In the genomic region with DNA sequence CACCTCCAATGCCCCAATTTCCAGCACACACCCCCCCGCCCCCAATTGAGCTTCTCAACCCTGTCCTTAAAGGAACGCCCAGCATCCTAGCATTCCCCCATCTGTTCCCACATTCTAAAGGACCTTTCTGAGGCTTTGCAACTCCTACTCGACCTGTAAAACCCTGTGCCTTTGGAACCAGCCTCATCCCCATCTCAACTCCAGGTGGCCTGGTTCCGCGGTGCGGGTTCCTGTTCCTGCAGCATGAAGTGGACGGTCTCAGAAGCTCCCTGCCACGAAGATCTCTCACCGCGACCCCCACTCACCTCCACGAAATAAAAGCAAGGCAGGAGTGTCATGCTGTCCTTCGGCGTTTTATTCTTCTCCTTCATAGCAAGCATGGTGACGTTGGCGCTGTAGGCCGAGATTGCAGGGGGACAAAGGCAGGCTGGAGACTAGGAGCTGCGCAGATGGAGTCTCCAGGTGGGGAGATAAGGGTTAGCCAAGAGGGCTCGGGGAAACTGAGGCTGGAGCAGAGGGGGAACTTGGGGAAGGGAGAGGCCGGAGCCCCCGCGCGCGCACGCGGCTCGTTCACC, we compare ENCODE assay signal across 8 mouse cellular contexts. TPM values are rescaled to one million over a fixed set of nuclear protein-coding genes. Genes with fewer than 3 reads are reported as not detected.
DNase-seq lines count a peak whose midpoint lies in the region; ATAC-seq and TF ChIP-seq lines count a peak whose summit lies in the region.

No protein-coding gene starts in this region.

- H3K36me3 ChIP-seq in heart, adult 2 months (ENCODE audit: control insufficient read depth, insufficient read depth, low read length) = no peaks in the 10 kb centered on the region
- H3K36me3 ChIP-seq in CH12.LX (replicated peaks in 1 of 2; ENCODE audit: control insufficient read depth in 1 of 2, insufficient read depth in 1 of 2, low read length in 1 of 2) = peaks cover 0 to 4% of the 10 kb centered on the region in 2 experiments
- peaks cover 40% of the 10 kb centered on the region for H3K36me3 ChIP-seq in forebrain, embryonic 10.5 days (replicated peaks)
- H3K36me3 ChIP-seq in liver, embryonic 11.5 days (ENCODE audit: control insufficient read depth, insufficient read depth, low read length) = no peaks in the 10 kb centered on the region

- ATAC-seq in liver, embryonic 11.5 days (replicated peaks; ENCODE audit: low FRiP score) = peak; percentile 10; the same call in 1 of the 2 replicates

- peaks cover 7% of the 10 kb centered on the region for H3K4me1 ChIP-seq in heart, adult 2 months (ENCODE audit: control insufficient read depth, insufficient read depth, low read length)
- peaks cover 10 to 23% of the 10 kb centered on the region in 2 experiments for H3K4me1 ChIP-seq in CH12.LX (ENCODE audit: control insufficient read depth in 1 of 2, insufficient read depth in 2 of 2)
- peaks cover 47% of the 10 kb centered on the region for H3K4me1 ChIP-seq in forebrain, embryonic 10.5 days
- H3K4me1 ChIP-seq in liver, embryonic 11.5 days (replicated peaks; ENCODE audit: control insufficient read depth, insufficient read depth, low read length) = peaks cover 16% of the 10 kb centered on the region

- peak overlapping the region; percentile 69; the same call in 1 of the 2 replicates for H3K9ac ChIP-seq in heart, adult 2 months (ENCODE audit: low read depth, low read length)
- no peak overlapping the region for H3K9ac ChIP-seq in CH12.LX (ENCODE audit: insufficient read depth, low read depth)
- H3K9ac ChIP-seq in liver, embryonic 11.5 days (ENCODE audit: low read depth, low read length) = peak overlapping the region; percentile 58

- H3K9me3 ChIP-seq in CH12.LX (replicated peaks; ENCODE audit: low read length) = no peaks in the 10 kb centered on the region
- H3K9me3 ChIP-seq in forebrain, embryonic 10.5 days = no peaks in the 10 kb centered on the region
- no peaks in the 10 kb centered on the region for H3K9me3 ChIP-seq in liver, embryonic 11.5 days (ENCODE audit: control insufficient read depth, low read length)

- H3K4me2 ChIP-seq in CH12.LX (ENCODE audit: insufficient read depth, low read depth, poor library complexity, severe bottlenecking) = peak overlapping the region; percentile 59
- peak overlapping the region; percentile 75 for H3K4me2 ChIP-seq in liver, embryonic 11.5 days

- WGBS in heart, adult 2 months = 5% methylated on average over 26 of the region's 26 CpGs
- 3% methylated on average over 26 of the region's 26 CpGs for WGBS in forebrain, embryonic 10.5 days
- WGBS in liver, embryonic 11.5 days = 4% methylated on average over 22 of the region's 26 CpGs

- no peak for DNase-seq in heart, adult 2 months
- no peak for DNase-seq in heart, postnatal 25 days (ENCODE audit: low spot score)
- no peak for DNase-seq in CH12.LX (ENCODE audit: extremely low read depth)
- no peak for DNase-seq in forebrain, embryonic 10.5 days (ENCODE audit: extremely low spot score, low spot score)
- DNase-seq in liver, embryonic 11.5 days (ENCODE audit: low spot score) = peak; percentile 34
- DNase-seq in ovary, postnatal 10 days (ENCODE audit: low spot score) = no peak
- DNase-seq in adrenal gland, postnatal 4 days (ENCODE audit: low spot score in 2 of 2) = no peak
- no peak for DNase-seq in layer of hippocampus, postnatal 10 days (ENCODE audit: low spot score in 2 of 2)

- no peak for TF ChIP-seq EP300 in heart, adult 2 months (IDR thresholded peaks at IDR 0.05; ENCODE audit: insufficient read depth, low read depth, low read length)
- no peak for TF ChIP-seq EP300 in CH12.LX (IDR thresholded peaks at IDR 0.05; ENCODE audit: low read length)

- peaks cover 4% of the 10 kb centered on the region; the same call in 1 of the 2 replicates for H3K27me3 ChIP-seq in heart, adult 2 months (ENCODE audit: control insufficient read depth, insufficient read depth, low read length)
- H3K27me3 ChIP-seq in CH12.LX (replicated peaks) = no peaks in the 10 kb centered on the region
- peaks cover 19% of the 10 kb centered on the region for H3K27me3 ChIP-seq in forebrain, embryonic 10.5 days (ENCODE audit: poor library complexity, severe bottlenecking)
- peaks cover 11% of the 10 kb centered on the region for H3K27me3 ChIP-seq in liver, embryonic 11.5 days (replicated peaks; ENCODE audit: control insufficient read depth, insufficient read depth, low read length)

- no peak for TF ChIP-seq CTCF in heart, adult 2 months (IDR thresholded peaks at IDR 0.05)
- TF ChIP-seq CTCF in CH12.LX (conservative IDR thresholded peaks at IDR 0.05 in 1 of 2, IDR thresholded peaks at IDR 0.05 in 1 of 2; ENCODE audit: low read depth in 2 of 2, low read length in 2 of 2) = no peak

- TF ChIP-seq RAD21 in CH12.LX (IDR thresholded peaks at IDR 0.05; ENCODE audit: low read depth, low read length) = no peak

- in situ Hi-C loops in CH12.LX (cut with MboI; ENCODE audit: low pct_ligation_motif_present, low pct_unique_long_range_greater_than_20kb, low sequenced_read_pairs) = no loop called here

- peak overlapping the region; percentile 52 for H3K4me3 ChIP-seq in heart, adult 2 months
- H3K4me3 ChIP-seq in CH12.LX (replicated peaks in 1 of 3; ENCODE audit: low read depth in 2 of 3, low read length in 2 of 3, poor library complexity in 1 of 3) = no peak overlapping the region
- peak overlapping the region; percentile 71 for H3K4me3 ChIP-seq in forebrain, embryonic 10.5 days
- H3K4me3 ChIP-seq in liver, embryonic 11.5 days (ENCODE audit: low read depth, low read length) = peak overlapping the region; percentile 53

- intact Hi-C loops in heart, adult 2 months (cut with DNase I) = no loop called here
- intact Hi-C loops in heart, postnatal 25 days (cut with DNase I) = no loop called here

- no peak overlapping the region for H3K27ac ChIP-seq in heart, adult 2 months
- no peak overlapping the region for H3K27ac ChIP-seq in CH12.LX (ENCODE audit: insufficient read depth, low read depth)
- H3K27ac ChIP-seq in forebrain, embryonic 10.5 days = peak overlapping the region; percentile 97
- peak overlapping the region; percentile 2; the same call in 1 of the 2 replicates for H3K27ac ChIP-seq in liver, embryonic 11.5 days (ENCODE audit: low read depth, low read length)

- dilution Hi-C loops in CH12.LX (cut with MboI; ENCODE audit: extremely low pct_ligation_motif_present, extremely low pct_unique_long_range_greater_than_20kb, low sequenced_read_pairs) = no loop called here

- no peak for TF ChIP-seq POLR2A in heart, adult 2 months (IDR thresholded peaks at IDR 0.05; ENCODE audit: insufficient read depth, low read depth, low read length)
- no peak for TF ChIP-seq POLR2A in CH12.LX (IDR thresholded peaks at IDR 0.05; ENCODE audit: low read depth, low read length)

- H3K79me2 ChIP-seq in heart, adult 2 months (replicated peaks; ENCODE audit: control insufficient read depth, insufficient read depth, low read length) = no peaks in the 10 kb centered on the region
- no peaks in the 10 kb centered on the region for H3K79me2 ChIP-seq in CH12.LX (replicated peaks; ENCODE audit: control insufficient read depth, extremely low read depth, insufficient read depth, poor library complexity, severe bottlenecking)

RNA-seq across cellular contexts. Expression of gene Prtn3, which starts 0.5 kb away (rescaled TPM):
- total RNA-seq in heart, adult 2 months (2021) = 1 to 10 TPM in 1 of 2 experiments, under 1 TPM in 1; 0.55 to 1.2 TPM
- 0.84 TPM in 1 of 2 replicates, not detected in the other for polyA plus RNA-seq in heart, adult 2 months (2012; rRNA removed)
- total RNA-seq in heart, postnatal 25 days (2021) = under 1 TPM in 1 of 2 experiments, not detected in 1; 0.44 TPM
- total RNA-seq in CH12.LX (2012; rRNA removed) (0.30 TPM in 1 of 2 replicates, not detected in the other), CH12.LX (2014; rRNA removed) (not detected in 2 replicates)
- 0.39 TPM in 1 of 2 replicates, not detected in the other for polyA plus RNA-seq in CH12.LX (2012; ENCODE audit: insufficient read length, low read depth)
- polyA plus RNA-seq in forebrain, embryonic 10.5 days (2016; fragmentation: Nextera tagmentation; extraction: Ambion mirVana) = 8.1 TPM in 2 replicates
- polyA plus RNA-seq in liver, embryonic 11.5 days (2014; fragmentation: Nextera tagmentation; extraction: Ambion mirVana) = 50.9 and 52.4 TPM in 2 replicates
- 1 to 10 TPM; 2.2 to 7.0 TPM for total RNA-seq in adrenal gland, postnatal 4 days (2021)
- 1 to 10 TPM; 3.6 to 3.7 TPM for total RNA-seq in layer of hippocampus, postnatal 10 days (2021)

RNA-seq across cellular contexts. Expression of gene Plppr3, which starts 0.6 kb away (rescaled TPM):
- under 1 TPM; 0.20 to 0.31 TPM for total RNA-seq in heart, adult 2 months (2021)
- polyA plus RNA-seq in heart, adult 2 months (2012; rRNA removed) = 0.50 and 0.80 TPM in 2 replicates
- not detected for total RNA-seq in heart, postnatal 25 days (2021)
- total RNA-seq in CH12.LX (2012; rRNA removed) (0.47 and 0.55 TPM in 2 replicates), CH12.LX (2014; rRNA removed) (not detected in 2 replicates)
- polyA plus RNA-seq in CH12.LX (2012; ENCODE audit: insufficient read length, low read depth) = 3.4 TPM in 2 replicates
- polyA plus RNA-seq in forebrain, embryonic 10.5 days (2016; fragmentation: Nextera tagmentation; extraction: Ambion mirVana) = 91.4 and 102 TPM in 2 replicates
- 17.6 and 20.9 TPM in 2 replicates for polyA plus RNA-seq in liver, embryonic 11.5 days (2014; fragmentation: Nextera tagmentation; extraction: Ambion mirVana)
- 10 to 100 TPM in 1 of 2 experiments, 1 to 10 TPM in 1; 8.6 to 14.8 TPM for total RNA-seq in adrenal gland, postnatal 4 days (2021)
- total RNA-seq in layer of hippocampus, postnatal 10 days (2021) = 100 to 1,000 TPM; 113 TPM

RNA-seq across cellular contexts. Expression of gene Elane, which starts 12.2 kb away (rescaled TPM):
- not detected for total RNA-seq in heart, adult 2 months (2021)
- 0.23 TPM in 1 of 2 replicates, not detected in the other for polyA plus RNA-seq in heart, adult 2 months (2012; rRNA removed)
- total RNA-seq in heart, postnatal 25 days (2021) = not detected
- total RNA-seq in CH12.LX (2012; rRNA removed) (not detected in 2 replicates), CH12.LX (2014; rRNA removed) (not detected in 2 replicates)
- not detected in 2 replicates for polyA plus RNA-seq in CH12.LX (2012; ENCODE audit: insufficient read length, low read depth)
- not detected in 2 replicates for polyA plus RNA-seq in forebrain, embryonic 10.5 days (2016; fragmentation: Nextera tagmentation; extraction: Ambion mirVana)
- 11.1 and 11.8 TPM in 2 replicates for polyA plus RNA-seq in liver, embryonic 11.5 days (2014; fragmentation: Nextera tagmentation; extraction: Ambion mirVana)
- 1 to 10 TPM in 1 of 2 experiments, under 1 TPM in 1; 0.92 to 5.7 TPM for total RNA-seq in adrenal gland, postnatal 4 days (2021)
- not detected for total RNA-seq in layer of hippocampus, postnatal 10 days (2021)

RNA-seq across cellular contexts. Expression of gene Cfd, which starts 16.9 kb away (rescaled TPM):
- 10 to 100 TPM; 22.9 to 98.7 TPM for total RNA-seq in heart, adult 2 months (2021)
- 85.9 and 490 TPM in 2 replicates for polyA plus RNA-seq in heart, adult 2 months (2012; rRNA removed)
- 10 to 100 TPM; 11.1 to 61.8 TPM for total RNA-seq in heart, postnatal 25 days (2021)
- total RNA-seq in CH12.LX (2012; rRNA removed) (not detected in 2 replicates), CH12.LX (2014; rRNA removed) (not detected in 2 replicates)
- 0.26 TPM in 1 of 2 replicates, not detected in the other for polyA plus RNA-seq in CH12.LX (2012; ENCODE audit: insufficient read length, low read depth)
- not detected in 2 replicates for polyA plus RNA-seq in forebrain, embryonic 10.5 days (2016; fragmentation: Nextera tagmentation; extraction: Ambion mirVana)
- polyA plus RNA-seq in liver, embryonic 11.5 days (2014; fragmentation: Nextera tagmentation; extraction: Ambion mirVana) = not detected in 2 replicates
- 10 to 100 TPM; 13.7 to 25.6 TPM for total RNA-seq in adrenal gland, postnatal 4 days (2021)
- total RNA-seq in layer of hippocampus, postnatal 10 days (2021) = not detected

RNA-seq across cellular contexts. Expression of gene Ptbp1, which starts 19.6 kb away (rescaled TPM):
- total RNA-seq in heart, adult 2 months (2021) = 10 to 100 TPM; 43.9 to 51.8 TPM
- polyA plus RNA-seq in heart, adult 2 months (2012; rRNA removed) = 47.5 and 52.6 TPM in 2 replicates
- 10 to 100 TPM; 54.6 to 59.3 TPM for total RNA-seq in heart, postnatal 25 days (2021)
- total RNA-seq in CH12.LX (2012; rRNA removed) (252 and 284 TPM in 2 replicates), CH12.LX (2014; rRNA removed) (261 and 284 TPM in 2 replicates)
- polyA plus RNA-seq in CH12.LX (2012; ENCODE audit: insufficient read length, low read depth) = 482 and 497 TPM in 2 replicates
- polyA plus RNA-seq in forebrain, embryonic 10.5 days (2016; fragmentation: Nextera tagmentation; extraction: Ambion mirVana) = 370 and 377 TPM in 2 replicates
- 329 and 336 TPM in 2 replicates for polyA plus RNA-seq in liver, embryonic 11.5 days (2014; fragmentation: Nextera tagmentation; extraction: Ambion mirVana)
- total RNA-seq in adrenal gland, postnatal 4 days (2021) = 100 to 1,000 TPM; 344 to 389 TPM
- 10 to 100 TPM; 63.8 to 66.5 TPM for total RNA-seq in layer of hippocampus, postnatal 10 days (2021)

Comparison
In these comparisons a context has a peak if more than half of its experiments do, and no peak if none do; other contexts are left out.
1. H3K27ac ChIP-seq: peak in forebrain, embryonic 10.5 days (single experiment) and liver, embryonic 11.5 days (single experiment); none in heart, adult 2 months (single experiment) and CH12.LX (single experiment).
2. H3K4me3 ChIP-seq: peak in heart, adult 2 months (single experiment), forebrain, embryonic 10.5 days (single experiment) and liver, embryonic 11.5 days (single experiment); none in CH12.LX (0 of 3).
3. RNA of gene Plppr3, which starts 0.6 kb away (total RNA-seq): 113 TPM in layer of hippocampus, postnatal 10 days; 8.6 to 14.8 TPM in adrenal gland, postnatal 4 days, 0.47 to 0.55 TPM in CH12.LX, 0.20 to 0.31 TPM in heart, adult 2 months and not detected in heart, postnatal 25 days; every median in the first group is over 4 times any median in the second.